ENCODE assay signal across 11 mouse cellular contexts in genomic region chr6:70785852-70786251, GRCm38 (mm10). TPM values are rescaled to one million over a fixed set of nuclear protein-coding genes. Genes with fewer than 3 reads are reported as not detected.
DNase-seq lines count a peak whose midpoint lies in the region; ATAC-seq lines count a peak whose summit lies in the region.
"Had no signal": no experiment of that assay in that cellular context is flagged by ENCODE, and none has a peak within 500 bp of the region (broad histone marks: within the 10 kb centered on the region; RNA-seq: fewer than 3 reads in every experiment).

No protein-coding gene starts in this region.

- 37% methylated on average over 3 of the region's 3 CpGs for WGBS in neural tube, embryonic 12.5 days
- 33% methylated on average over 3 of the region's 3 CpGs for WGBS in neural tube, embryonic 15.5 days
- 50% methylated on average over 3 of the region's 3 CpGs for WGBS in intestine, embryonic 16.5 days

- H3K27ac ChIP-seq in neural tube, embryonic 12.5 days, result no peak overlapping the region
- no peak overlapping the region for H3K27ac ChIP-seq in neural tube, embryonic 15.5 days (replicated peaks)
- peak overlapping the region; percentile 29; the same call in 1 of the 2 replicates for H3K27ac ChIP-seq in intestine, embryonic 16.5 days (ENCODE audit: low read length)

- no peaks in the 10 kb centered on the region for H3K27me3 ChIP-seq in neural tube, embryonic 12.5 days (replicated peaks)
- no peaks in the 10 kb centered on the region for H3K27me3 ChIP-seq in neural tube, embryonic 15.5 days (replicated peaks)
- no peaks in the 10 kb centered on the region for H3K27me3 ChIP-seq in intestine, embryonic 16.5 days (replicated peaks; ENCODE audit: control insufficient read depth, insufficient read depth, low read length)

- no peaks in the 10 kb centered on the region for H3K9me3 ChIP-seq in neural tube, embryonic 12.5 days
- no peaks in the 10 kb centered on the region for H3K9me3 ChIP-seq in neural tube, embryonic 15.5 days (replicated peaks)
- no peaks in the 10 kb centered on the region for H3K9me3 ChIP-seq in intestine, embryonic 16.5 days (ENCODE audit: control insufficient read depth, low read length)

- no peak overlapping the region for H3K9ac ChIP-seq in neural tube, embryonic 12.5 days
- no peak overlapping the region for H3K9ac ChIP-seq in neural tube, embryonic 15.5 days (replicated peaks)
- H3K9ac ChIP-seq in intestine, embryonic 16.5 days (ENCODE audit: low read depth, low read length), result no peak overlapping the region

- peak; percentile 66 for DNase-seq in gastrocnemius, adult 18-20 months (ENCODE audit: low spot score)
- DNase-seq in gastrocnemius, postnatal 4 days (ENCODE audit: low spot score in 2 of 2), result no peak
- DNase-seq in cerebellum, postnatal 14 days, result no peak
- DNase-seq in B cell, adult 2 months, result no peak
- DNase-seq: adrenal gland, postnatal 36 days; cerebellum, adult 18-20 months; lung, postnatal 10 days had no signal

- no peak overlapping the region for H3K4me2 ChIP-seq in neural tube, embryonic 12.5 days (replicated peaks)
- no peak overlapping the region for H3K4me2 ChIP-seq in neural tube, embryonic 15.5 days
- H3K4me2 ChIP-seq in intestine, embryonic 16.5 days (ENCODE audit: low read depth, low read length), result no peak overlapping the region

- peak; percentile 61 for ATAC-seq in neural tube, embryonic 12.5 days (ENCODE audit: low FRiP score, low read depth)
- ATAC-seq in neural tube, embryonic 15.5 days (ENCODE audit: low FRiP score), result no peak
- peak; percentile 6; the same call in 1 of the 2 replicates for ATAC-seq in intestine, embryonic 16.5 days
- no peak for ATAC-seq in megakaryocyte-erythroid progenitor cell, adult 5-6 weeks (replicated peaks; ENCODE audit: low FRiP score, low TSS enrichment, poor library complexity, severe bottlenecking)

- peaks cover 25% of the 10 kb centered on the region for H3K4me1 ChIP-seq in neural tube, embryonic 12.5 days
- peaks cover 40% of the 10 kb centered on the region for H3K4me1 ChIP-seq in neural tube, embryonic 15.5 days
- H3K4me1 ChIP-seq in intestine, embryonic 16.5 days (ENCODE audit: control insufficient read depth, insufficient read depth, low read length), result peaks cover 33% of the 10 kb centered on the region

- H3K36me3 ChIP-seq in neural tube, embryonic 12.5 days, result peaks cover 12% of the 10 kb centered on the region
- H3K36me3 ChIP-seq in neural tube, embryonic 15.5 days, result peaks cover 14% of the 10 kb centered on the region
- 0 out of 2 replicates have a peak, but pooled peaks cover 2% of the 10 kb centered on the region for H3K36me3 ChIP-seq in intestine, embryonic 16.5 days (ENCODE audit: control insufficient read depth, insufficient read depth, low read length)

- H3K4me3 ChIP-seq in neural tube, embryonic 12.5 days, result no peak overlapping the region
- H3K4me3 ChIP-seq in neural tube, embryonic 15.5 days (replicated peaks), result no peak overlapping the region
- H3K4me3 ChIP-seq in intestine, embryonic 16.5 days (ENCODE audit: low read length), result no peak overlapping the region

RNA-seq across cellular contexts. Expression of gene Rpia, which starts 6.2 kb away (rescaled TPM):
- total RNA-seq in gastrocnemius, adult 18-20 months (2021), result 10 to 100 TPM; 15.8 to 16.0 TPM
- 10 to 100 TPM; 10.8 to 11.1 TPM for total RNA-seq in gastrocnemius, postnatal 4 days (2021)
- polyA plus RNA-seq in neural tube, embryonic 12.5 days (2016; fragmentation: Nextera tagmentation; extraction: Ambion mirVana), result 2.9 and 3.6 TPM in 2 replicates
- polyA plus RNA-seq in neural tube, embryonic 15.5 days (2015; fragmentation: Nextera tagmentation; extraction: Ambion mirVana), result 3.2 and 3.4 TPM in 2 replicates
- 4.1 and 4.7 TPM in 2 replicates for polyA plus RNA-seq in intestine, embryonic 16.5 days (2015; fragmentation: Nextera tagmentation; extraction: Ambion mirVana)
- 127 and 143 TPM in 2 replicates for total RNA-seq in megakaryocyte-erythroid progenitor cell, adult 5-6 weeks (2014; fragmentation: Nextera tagmentation)
- total RNA-seq in megakaryocyte-erythroid progenitor cell, adult 5-6 weeks (2017), result 247 and 276 TPM in 2 replicates

RNA-seq across cellular contexts. Expression of gene Eif2ak3, which starts 58.5 kb away (rescaled TPM):
- total RNA-seq in gastrocnemius, adult 18-20 months (2021), result 1 to 10 TPM; 2.7 to 3.9 TPM
- 10 to 100 TPM; 20.3 to 22.2 TPM for total RNA-seq in gastrocnemius, postnatal 4 days (2021)
- 17.2 and 17.7 TPM in 2 replicates for polyA plus RNA-seq in neural tube, embryonic 12.5 days (2016; fragmentation: Nextera tagmentation; extraction: Ambion mirVana)
- 11.6 and 13.3 TPM in 2 replicates for polyA plus RNA-seq in neural tube, embryonic 15.5 days (2015; fragmentation: Nextera tagmentation; extraction: Ambion mirVana)
- polyA plus RNA-seq in intestine, embryonic 16.5 days (2015; fragmentation: Nextera tagmentation; extraction: Ambion mirVana), result 6.6 and 9.8 TPM in 2 replicates
- 11.2 and 13.5 TPM in 2 replicates for total RNA-seq in megakaryocyte-erythroid progenitor cell, adult 5-6 weeks (2014; fragmentation: Nextera tagmentation)
- total RNA-seq in megakaryocyte-erythroid progenitor cell, adult 5-6 weeks (2017), result 11.2 and 11.6 TPM in 2 replicates

Comparison
In these comparisons a context has a peak if more than half of its experiments do, and no peak if none do; other contexts are left out.
1. ATAC-seq: peak in neural tube, embryonic 12.5 days (single experiment) and intestine, embryonic 16.5 days (single experiment); none in neural tube, embryonic 15.5 days (single experiment) and megakaryocyte-erythroid progenitor cell, adult 5-6 weeks (single experiment).
2. RNA of gene Rpia, which starts 6.2 kb away (total RNA-seq): 127 to 276 TPM in megakaryocyte-erythroid progenitor cell, adult 5-6 weeks; 15.8 to 16.0 TPM in gastrocnemius, adult 18-20 months and 10.8 to 11.1 TPM in gastrocnemius, postnatal 4 days; every median in the first group is over 4 times any median in the second.